Mouse (Mus musculus) heart, adult 2 months (tissue): ENCODE results near the gene Ankrd54. TPM values are rescaled to one million over a fixed set of nuclear protein-coding genes. Genes with fewer than 3 reads are reported as not detected.

Experiments
- DNase-seq, 2 experiments: peaks; one replicate each; pipeline ENCODE4 v3.0.0; 2021
- H3K27ac ChIP-seq: fragments of 200-600 bp; 2 replicates; pipeline ENCODE4 v1.8.1; 2022
- H3K27me3 ChIP-seq: fragments of 200-500 bp; 2 replicates; pipeline ENCODE4 v1.6.1; 2012; ENCODE audit warnings: mild to moderate bottlenecking, low read length, inconsistent platforms, mixed read lengths; ENCODE audit not compliant: control insufficient read depth, insufficient read depth
- H3K36me3 ChIP-seq: fragments of 200-500 bp; 2 replicates; pipeline ENCODE4 v1.6.1; 2012; ENCODE audit warnings: low read length, inconsistent platforms; ENCODE audit not compliant: control insufficient read depth, insufficient read depth
- H3K4me1 ChIP-seq: fragments of 200-500 bp; 2 replicates; pipeline ENCODE4 v1.6.1; 2011; ENCODE audit warnings: low read length; ENCODE audit not compliant: control insufficient read depth, insufficient read depth
- H3K4me3 ChIP-seq: fragments of 200-600 bp; 2 replicates; pipeline ENCODE4 v1.8.1; 2022
- H3K79me2 ChIP-seq: fragments of 200-500 bp; replicated peaks from 2 replicates; pipeline ENCODE4 v1.6.1; 2012; ENCODE audit warnings: mild to moderate bottlenecking, inconsistent platforms, low read length, moderate library complexity, mixed read lengths; ENCODE audit not compliant: control insufficient read depth, insufficient read depth
- H3K9ac ChIP-seq: fragments of 200-500 bp; 2 replicates; pipeline ENCODE4 v1.6.1; 2012; ENCODE audit warnings: low read depth, mild to moderate bottlenecking, control low read depth, inconsistent platforms, low read length, mixed read lengths
- CTCF ChIP-seq: fragments of 200-600 bp; IDR thresholded peaks from 2 replicates; pipeline ENCODE4 v1.8.1; 2022; ENCODE audit warnings: antibody characterized with exemption, mild to moderate bottlenecking, moderate library complexity
- EP300 ChIP-seq: fragments of 200-500 bp; IDR thresholded peaks from 2 replicates; pipeline ENCODE4 v1.6.1; 2011; ENCODE audit warnings: low read depth, low read length, control low read depth; ENCODE audit not compliant: insufficient read depth
- POLR2A ChIP-seq: fragments of 200-500 bp; IDR thresholded peaks from 2 replicates; pipeline ENCODE4 v1.6.1; 2011; ENCODE audit warnings: mild to moderate bottlenecking, low read depth, low read length, control low read depth; ENCODE audit not compliant: insufficient read depth
- WGBS: fragments of 180-500 bp; shearing (Covaris S2); methylation state at CpG from one replicate; pipeline ENCODE4 v1.1.7; 2018; 5-methylcytosine and 5-hydroxymethylcytosine counted together
- intact Hi-C: fragments of 180-260 bp; cut with DNase I; formaldehyde crosslinking; loops from one replicate; pipeline ENCODE4 v1.15.1; 2025
- polyA plus RNA-seq: library from polyadenylated mRNA; depleted of rRNA; stranded (reverse); fragments of >200 nt; gene quantifications from 2 replicates; pipeline ENCODE4 v1.2.3, GENCODE M21; 2012
- total RNA-seq, 2 experiments: library from RNA; stranded (reverse); gene quantifications; 2 replicates each; pipeline ENCODE4 v1.2.3; 2021

The Ankrd54 gene
- total and polyA plus RNA-seq, 3 experiments = 5.5 to 14.2 (median 8.5) TPM

DNA sequence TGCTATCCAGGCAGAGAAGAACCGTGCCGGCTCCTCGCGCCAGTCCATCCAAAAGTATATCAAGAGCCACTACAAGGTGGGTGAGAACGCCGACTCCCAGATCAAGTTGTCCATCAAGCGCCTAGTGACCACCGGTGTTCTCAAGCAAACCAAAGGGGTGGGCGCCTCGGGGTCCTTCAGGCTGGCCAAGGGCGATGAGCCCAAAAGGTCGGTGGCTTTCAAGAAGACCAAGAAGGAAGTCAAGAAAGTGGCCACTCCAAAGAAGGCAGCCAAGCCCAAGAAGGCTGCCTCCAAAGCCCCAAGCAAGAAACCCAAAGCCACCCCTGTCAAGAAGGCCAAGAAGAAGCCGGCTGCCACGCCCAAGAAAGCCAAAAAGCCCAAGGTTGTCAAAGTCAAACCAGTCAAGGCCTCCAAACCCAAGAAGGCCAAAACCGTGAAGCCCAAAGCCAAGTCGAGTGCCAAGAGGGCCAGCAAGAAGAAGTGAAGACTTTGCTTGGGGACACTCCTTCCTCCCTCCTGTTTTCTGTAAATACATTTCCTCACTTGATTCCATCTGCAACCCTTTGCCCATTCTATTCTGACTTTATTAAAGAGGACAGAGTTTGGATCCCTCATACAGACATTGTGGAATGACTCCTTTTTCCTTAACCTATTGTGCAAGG lies 33.7 kb downstream of the Ankrd54 start:
- peaks cover 3% of the 10 kb centered on the region for H3K4me1 ChIP-seq
- H3K36me3 ChIP-seq = no peaks in the 10 kb centered on the region
- peak overlapping the region; percentile 66 for H3K4me3 ChIP-seq
- TF ChIP-seq EP300 (no peak), CTCF (no peak), POLR2A (no peak)
- peak overlapping the region; percentile 99 for H3K27ac ChIP-seq
- H3K9ac ChIP-seq = peak overlapping the region; percentile 96
- intact Hi-C loops = loop anchor here (2.0 to 5.0 kb wide), 2 partner anchors 34 to 117 kb away; partner anchors contain the start of genes Ankrd54 and Pdxp
- WGBS = 7% methylated on average over 16 of the region's 16 CpGs
- H3K79me2 ChIP-seq = no peaks in the 10 kb centered on the region
- no peak for DNase-seq
- no peaks in the 10 kb centered on the region for H3K27me3 ChIP-seq

DNA sequence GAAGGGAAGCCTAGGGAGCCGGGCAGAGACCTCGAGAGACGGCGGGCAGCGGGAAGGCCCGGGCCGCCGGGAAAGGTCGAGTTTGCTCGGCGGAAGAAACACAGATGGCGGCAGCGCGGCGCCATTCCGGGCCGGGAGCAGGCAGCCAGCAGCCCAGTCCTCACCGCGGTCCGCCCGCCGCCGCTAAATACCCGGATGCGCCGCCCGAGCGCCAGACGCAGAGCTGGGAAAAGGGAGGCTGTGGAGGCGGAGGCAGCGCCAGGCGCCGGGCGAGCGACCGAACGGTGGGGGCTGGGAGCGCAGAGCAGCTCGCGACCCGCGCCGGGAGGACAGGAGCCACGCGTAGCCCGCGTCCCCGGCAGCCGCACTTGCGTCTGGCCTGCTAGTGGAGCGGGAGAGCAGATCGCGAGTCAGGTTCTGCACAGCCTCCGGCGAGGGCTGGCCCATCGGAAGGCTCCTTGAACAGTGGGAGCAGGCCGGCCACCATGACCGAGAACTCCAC lies 34.4 kb downstream of the Ankrd54 start, which contains the start of gene H1f0:
H1f0 (plus strand) TSS at position 214 of the 502 bp plus-strand sequence.
- WGBS = under 1% methylated on average over 57 of the region's 58 CpGs
- Histone ChIP-seq H3K4me3 (peak within 1 kb of the TSS; percentile 66), H3K27ac (peak within 1 kb of the TSS; percentile 99), H3K27me3 (no peaks in the 10 kb centered on the region), H3K9ac (peak within 1 kb of the TSS; percentile 96), H3K79me2 (no peaks in the 10 kb centered on the region), H3K36me3 (no peaks in the 10 kb centered on the region), H3K4me1 (peaks cover 3% of the 10 kb centered on the region)
- TF ChIP-seq POLR2A (peak; percentile 82), EP300 (no peak)
- DNase-seq = peak; percentile 95 to 97
- intact Hi-C loops = loop anchor here (2.0 to 5.0 kb wide), 2 partner anchors 35 to 116 kb away; partner anchors contain the start of genes Ankrd54 and Pdxp

DNA sequence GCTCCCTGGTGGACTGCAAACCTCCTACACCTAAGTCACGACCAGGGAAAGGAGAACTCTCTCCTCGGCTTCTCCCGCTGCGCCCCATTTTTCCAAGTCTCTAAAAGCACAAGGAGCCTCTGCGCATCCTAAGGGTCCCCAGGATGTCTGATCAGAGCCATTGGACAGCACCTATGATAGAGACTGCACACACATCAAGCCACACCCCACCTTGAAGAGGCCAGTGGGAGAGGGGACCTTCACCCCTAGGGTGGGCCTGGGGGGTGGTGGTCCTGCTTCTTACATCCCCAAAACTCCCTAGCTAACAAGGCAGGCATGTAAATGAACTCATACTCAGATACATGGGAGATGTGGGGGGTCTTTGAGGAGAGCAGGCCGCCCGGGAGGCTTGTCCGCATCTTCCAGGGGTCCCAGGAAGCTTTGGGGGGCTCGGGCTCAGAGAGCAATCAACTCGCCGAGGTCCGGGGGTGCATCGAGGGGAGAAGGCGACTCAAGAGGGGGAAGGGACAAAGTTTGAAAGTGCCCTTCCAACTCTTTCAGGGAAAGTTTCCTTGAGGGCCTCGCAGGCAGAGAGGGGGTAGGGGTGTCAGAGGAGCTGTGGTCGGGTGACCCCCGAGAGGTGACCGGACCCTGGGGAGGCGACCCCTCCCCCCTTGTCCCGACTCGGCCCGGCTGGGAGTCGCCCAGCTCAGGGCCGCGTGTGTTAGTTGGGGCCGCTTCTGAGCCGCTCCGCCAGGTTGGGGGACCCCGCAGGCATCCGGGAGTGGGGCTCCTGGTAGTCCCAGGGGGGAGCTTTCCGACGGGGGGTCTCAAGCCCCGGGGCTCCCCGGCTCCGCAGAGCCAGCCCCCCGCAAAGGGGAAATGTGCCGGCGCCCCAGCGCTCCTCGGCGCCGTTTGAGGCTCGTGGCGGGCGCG lies 35.1 kb downstream of the Ankrd54 start:
- DNase-seq = peak in 1 of 2 experiments; percentile 74
- H3K4me1 ChIP-seq = peaks cover 3% of the 10 kb centered on the region
- 8% methylated on average over 46 of the region's 46 CpGs for WGBS
- H3K27me3 ChIP-seq = no peaks in the 10 kb centered on the region
- no peaks in the 10 kb centered on the region for H3K36me3 ChIP-seq
- H3K4me3 ChIP-seq = peak overlapping the region; percentile 66
- peak overlapping the region; percentile 96 for H3K9ac ChIP-seq
- H3K79me2 ChIP-seq = no peaks in the 10 kb centered on the region
- intact Hi-C loops = loop anchor here (2.0 to 5.0 kb wide), 3 partner anchors 35 to 115 kb away; partner anchors contain the start of genes Ankrd54 and Pdxp
- no peak for TF ChIP-seq CTCF
- TF ChIP-seq POLR2A = no peak
- TF ChIP-seq EP300 = no peak
- peak overlapping the region; percentile 99 for H3K27ac ChIP-seq

DNA sequence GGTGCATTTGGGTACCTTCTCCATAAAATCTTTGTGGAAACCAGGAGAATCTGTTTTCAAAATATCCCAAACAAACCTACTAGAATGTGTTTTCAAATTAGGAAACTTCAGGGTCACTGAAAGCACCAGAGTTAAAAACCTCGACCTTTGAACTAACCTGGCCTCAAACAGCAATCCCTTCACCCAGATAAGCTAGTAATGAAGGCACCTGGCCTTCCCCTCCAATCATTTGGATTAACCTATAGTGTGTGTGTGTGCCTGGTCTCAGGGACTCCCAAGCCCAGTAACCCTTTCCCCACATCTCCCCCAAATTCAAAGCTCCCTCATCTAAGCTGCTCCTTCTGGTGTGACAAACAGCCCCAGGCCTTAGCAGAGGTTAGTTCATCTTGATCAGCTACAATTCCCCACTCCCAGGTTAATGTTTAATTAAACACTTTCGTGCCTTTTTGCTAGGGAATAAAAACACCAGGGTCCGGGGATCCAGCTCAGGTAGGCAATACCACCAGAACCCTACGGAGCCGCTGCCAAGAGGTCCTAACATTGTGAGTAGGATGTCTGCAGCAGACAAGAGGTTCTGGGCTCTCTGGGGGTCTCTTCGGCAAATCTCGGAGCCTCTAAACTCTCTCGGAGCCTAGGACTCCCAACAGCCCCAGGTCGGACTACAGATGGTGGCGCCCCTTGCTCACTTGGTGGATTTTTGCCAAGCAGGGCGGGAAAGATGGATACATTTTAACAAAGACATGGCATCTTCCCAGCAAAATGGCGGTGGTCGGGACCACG lies 36.0 kb downstream of the Ankrd54 start:
- Histone ChIP-seq H3K4me1 (peaks cover 3% of the 10 kb centered on the region), H3K36me3 (no peaks in the 10 kb centered on the region), H3K27ac (no peak overlapping the region), H3K27me3 (no peaks in the 10 kb centered on the region), H3K79me2 (no peaks in the 10 kb centered on the region), H3K9ac (no peak overlapping the region), H3K4me3 (no peak overlapping the region)
- WGBS = 71% methylated on average over 14 of the region's 14 CpGs
- intact Hi-C loops = loop anchor here (2.0 to 5.0 kb wide), 2 partner anchors 42 to 114 kb away; partner anchors contain the start of gene Pdxp
- no peak for DNase-seq
- TF ChIP-seq CTCF (no peak), POLR2A (no peak), EP300 (no peak)

DNA sequence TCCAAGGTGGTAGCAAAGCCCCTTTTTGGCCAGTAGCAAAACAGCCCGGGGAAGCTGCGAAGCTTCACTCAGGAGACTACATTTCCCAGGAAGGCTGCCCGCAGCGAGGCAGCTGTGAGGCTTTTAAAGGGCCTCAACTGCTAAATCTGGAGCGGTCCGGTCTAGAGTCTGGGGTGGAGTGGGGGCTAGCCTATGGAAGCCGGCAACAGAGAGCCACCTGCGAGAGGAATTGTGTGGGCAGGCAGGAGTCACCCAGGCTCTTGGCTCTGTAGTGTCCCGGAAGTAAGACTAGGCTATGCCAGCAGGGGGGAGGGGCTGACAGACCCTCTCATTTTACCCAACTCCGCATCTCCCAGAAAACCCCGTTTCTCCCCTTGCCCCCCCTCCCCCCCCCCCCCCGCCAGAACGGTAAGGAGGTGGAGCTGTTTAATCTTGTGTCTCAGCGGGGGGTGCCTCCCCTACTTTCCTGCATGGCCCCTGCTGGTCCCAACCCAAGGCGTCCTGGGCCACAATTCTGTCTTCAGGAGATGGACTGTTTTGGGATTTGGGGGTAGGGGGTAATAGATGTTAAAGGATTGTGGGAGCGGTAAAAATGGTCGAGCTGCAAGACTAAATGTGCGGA lies 36.9 kb downstream of the Ankrd54 start:
- intact Hi-C loops = loop anchor here (2.0 to 5.0 kb wide), 2 partner anchors 41 to 113 kb away; partner anchors contain the start of gene Pdxp
- H3K36me3 ChIP-seq = no peaks in the 10 kb centered on the region
- no peaks in the 10 kb centered on the region for H3K27me3 ChIP-seq
- H3K79me2 ChIP-seq = no peaks in the 10 kb centered on the region
- no peak for DNase-seq
- peak overlapping the region; percentile 41; the same call in 1 of the 2 replicates for H3K9ac ChIP-seq
- peak overlapping the region; percentile 17 for H3K4me3 ChIP-seq
- TF ChIP-seq EP300 (no peak), CTCF (no peak), POLR2A (no peak)
- 21% methylated on average over 18 of the region's 18 CpGs for WGBS
- H3K27ac ChIP-seq = no peak overlapping the region; the same call in 1 of the 2 replicates
- H3K4me1 ChIP-seq = peaks cover 1% of the 10 kb centered on the region
